Mouse (Mus musculus) hindbrain, postnatal 0 days (tissue): ENCODE measurements at regions not wholly inside any gene's neighbourhood (a gene's known extent, or its start where the extent isn't known, plus 50 kb on each side); places are given as distances from the start of the nearest gene placed in this dataset.

Experiments
- ATAC-seq: fragments of 200-750 bp; cut with Nextera tagmentation; 2 replicates; pipeline ENCODE4 v1.8.0; 2017; ENCODE audit warnings: mild to moderate bottlenecking, moderate TSS enrichment, moderate library complexity
- DNase-seq: peaks from one replicate; pipeline ENCODE4 v3.0.0-alpha.2; 2015; ENCODE audit warnings: low spot score
- H3K27ac ChIP-seq: fragments of 300-500 bp; sonication (generic); 2 replicates; pipeline ENCODE4 v1.5.1; 2014; ENCODE audit warnings: mild to moderate bottlenecking
- H3K27me3 ChIP-seq: fragments of 300-500 bp; sonication (generic); 2 replicates; pipeline ENCODE4 v1.6.1; 2014; ENCODE audit warnings: low read length, mixed read lengths; ENCODE audit not compliant: insufficient read depth
- H3K36me3 ChIP-seq: fragments of 300-500 bp; sonication (generic); 2 replicates; pipeline ENCODE4 v1.6.1; 2014; ENCODE audit warnings: low read length, mixed read lengths; ENCODE audit not compliant: insufficient read depth
- H3K4me1 ChIP-seq: fragments of 300-500 bp; sonication (generic); 2 replicates; pipeline ENCODE4 v1.6.1; 2014; ENCODE audit warnings: antibody characterized with exemption, low read length, mixed read lengths; ENCODE audit not compliant: insufficient read depth
- H3K4me2 ChIP-seq: fragments of 300-500 bp; sonication (generic); 2 replicates; pipeline ENCODE4 v1.6.1; 2014; ENCODE audit warnings: low read depth, mild to moderate bottlenecking, low read length, moderate library complexity, mixed read lengths
- H3K4me3 ChIP-seq: fragments of 300-500 bp; sonication (generic); 2 replicates; pipeline ENCODE4 v1.5.1; 2014; ENCODE audit warnings: low read length
- H3K9ac ChIP-seq: fragments of 300-500 bp; sonication (generic); replicated peaks from 2 replicates; pipeline ENCODE4 v1.6.1; 2014; ENCODE audit warnings: mild to moderate bottlenecking, low read length, moderate library complexity, mixed read lengths
- H3K9me3 ChIP-seq: fragments of 300-500 bp; sonication (generic); 2 replicates; pipeline ENCODE4 v1.6.1; 2016; ENCODE audit warnings: low read length, mixed read lengths
- CTCF ChIP-seq: IDR thresholded peaks from 2 replicates; pipeline ENCODE4 v1.5.1; 2016; ENCODE audit warnings: antibody characterized with exemption, control low read depth, low read depth
- WGBS: fragments of 180-500 bp; shearing (Covaris S2); extraction: QIAGEN DNeasy Blood & Tissue Kit; methylation state at CpG from one replicate; pipeline ENCODE4 v1.1.7; 2014; 5-methylcytosine and 5-hydroxymethylcytosine counted together

DNA sequence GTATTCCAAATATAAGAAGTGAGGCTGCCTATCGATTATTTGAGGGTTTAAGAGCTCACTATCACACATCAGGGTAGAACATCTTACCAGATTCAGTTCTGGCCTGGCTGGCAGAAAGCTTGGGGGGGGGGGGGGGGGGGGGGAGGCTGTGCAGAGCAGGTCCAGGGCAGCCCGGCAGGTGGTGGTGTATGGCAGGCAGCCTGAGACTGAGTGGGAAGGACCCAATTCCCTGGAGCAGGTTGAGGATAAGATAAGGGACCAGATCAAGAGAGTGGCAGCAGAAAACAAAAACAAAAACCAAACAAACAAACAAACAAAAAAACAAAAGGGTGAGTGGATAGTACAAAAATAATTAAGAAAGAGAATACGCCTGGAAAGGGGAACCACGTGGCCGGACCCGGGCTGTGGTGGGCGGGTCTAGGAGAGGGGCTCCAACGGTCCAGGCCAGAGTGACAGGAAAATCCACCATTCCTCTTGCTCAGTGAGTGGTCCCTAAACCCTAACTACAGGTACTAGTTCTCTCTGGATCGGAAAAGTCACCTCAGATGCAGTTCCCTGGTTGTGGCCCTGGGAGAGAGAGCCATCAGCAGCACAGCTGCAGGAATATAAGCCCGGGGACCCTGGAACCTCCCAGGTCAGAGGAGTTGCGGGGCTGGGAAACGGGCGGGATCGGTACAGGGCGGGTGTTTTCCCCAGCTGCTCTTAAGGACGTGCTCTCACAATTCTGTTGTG, 73.3 kb downstream of the Vmn2r112 start:
- ATAC-seq (peak; percentile 95), DNase-seq (peak; percentile 49)
- Histone ChIP-seq H3K36me3 (no peaks in the 10 kb centered on the region), H3K4me1 (no peaks in the 10 kb centered on the region), H3K9ac (peak overlapping the region; percentile 30; the same call in 1 of the 2 replicates), H3K27me3 (no peaks in the 10 kb centered on the region), H3K27ac (no peak overlapping the region), H3K4me3 (peak overlapping the region; percentile 48), H3K9me3 (no peaks in the 10 kb centered on the region), H3K4me2 (peak overlapping the region; percentile 55)
- peak; percentile 29; the same call in 1 of the 2 replicates for TF ChIP-seq CTCF
- WGBS: 16% methylated on average over 16 of the region's 16 CpGs
